Mouse (Mus musculus): Measurements from ENCODE around the gene Cask. TPM values are rescaled to one million over a fixed set of nuclear protein-coding genes. Genes with fewer than 3 reads are reported as not detected.
A peak's percentile ranks its signal among the peaks of the same experiment; 100 is the strongest.

Cask gene
- polyA plus RNA-seq, 1 experiment = 0.98 TPM

DNA sequence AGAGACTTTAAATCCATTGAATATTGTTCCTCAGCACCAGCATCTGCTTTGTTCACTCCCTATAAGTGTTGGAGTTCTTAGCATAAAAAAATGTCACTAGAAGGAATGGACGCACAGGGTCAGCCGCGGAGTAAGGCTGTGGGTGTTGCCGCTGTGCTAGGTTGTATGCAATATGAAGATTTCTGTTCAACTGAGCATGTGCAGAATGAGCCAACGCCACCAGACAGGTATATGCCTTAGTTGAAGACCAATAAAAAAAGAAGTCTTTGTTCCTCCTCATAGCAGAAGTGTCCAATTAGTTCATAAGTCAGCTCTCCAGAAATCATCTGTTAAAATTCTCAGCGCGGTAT is 3.7 kb downstream of the Cask start:
- no peak overlapping the region for H3K27ac ChIP-seq (ENCODE audit: insufficient read depth, low read length)
- 31% methylated on average over 7 of the region's 7 CpGs for WGBS
- TF ChIP-seq CTCF (IDR thresholded peaks at IDR 0.05; ENCODE audit: extremely low read depth, insufficient read depth, insufficient read length, insufficient replicate concordance) = no peak
- TF ChIP-seq POLR2A (IDR thresholded peaks at IDR 0.05; ENCODE audit: low read depth, low read length) = no peak

GRCm38 (mm10) chrX:13846653-13847501 is 4.3 kb downstream of the Cask start:
- no peaks in the 10 kb centered on the region for H3K36me3 ChIP-seq (ENCODE audit: control insufficient read depth, insufficient read depth, low read length)
- H3K27ac ChIP-seq (ENCODE audit: insufficient read depth, low read length) = peak overlapping the region; percentile 54
- H3K4me1 ChIP-seq (ENCODE audit: control insufficient read depth, insufficient read depth, insufficient read length) = no peaks in the 10 kb centered on the region
- DNase-seq (ENCODE audit: low read depth in 1 of 2, low spot score in 2 of 2) = peak; percentile 54 to 74
- TF ChIP-seq CTCF (IDR thresholded peaks at IDR 0.05; ENCODE audit: extremely low read depth, insufficient read depth, insufficient read length, insufficient replicate concordance) (no peak), POLR2A (IDR thresholded peaks at IDR 0.05; ENCODE audit: low read depth, low read length) (no peak)
- H3K27me3 ChIP-seq (ENCODE audit: control insufficient read depth, insufficient read depth, low read length) = no peaks in the 10 kb centered on the region
- peak overlapping the region; percentile 75 for H3K4me3 ChIP-seq (ENCODE audit: extremely low read depth, insufficient read depth, insufficient read length)
- WGBS = 30% methylated on average over 59 of the region's 59 CpGs

More for the DNA sequence above, 3.7 kb downstream of the Cask start:
- no peaks in the 10 kb centered on the region for H3K4me1 ChIP-seq (ENCODE audit: control insufficient read depth, insufficient read depth, insufficient read length)
- peak in 1 of 2 experiments; percentile 3 for DNase-seq (ENCODE audit: low read depth in 1 of 2, low spot score in 2 of 2)
- H3K27me3 ChIP-seq (ENCODE audit: control insufficient read depth, insufficient read depth, low read length) = no peaks in the 10 kb centered on the region
- no peaks in the 10 kb centered on the region for H3K36me3 ChIP-seq (ENCODE audit: control insufficient read depth, insufficient read depth, low read length)
- H3K4me3 ChIP-seq (ENCODE audit: extremely low read depth, insufficient read depth, insufficient read length) = peak overlapping the region; percentile 75

DNA sequence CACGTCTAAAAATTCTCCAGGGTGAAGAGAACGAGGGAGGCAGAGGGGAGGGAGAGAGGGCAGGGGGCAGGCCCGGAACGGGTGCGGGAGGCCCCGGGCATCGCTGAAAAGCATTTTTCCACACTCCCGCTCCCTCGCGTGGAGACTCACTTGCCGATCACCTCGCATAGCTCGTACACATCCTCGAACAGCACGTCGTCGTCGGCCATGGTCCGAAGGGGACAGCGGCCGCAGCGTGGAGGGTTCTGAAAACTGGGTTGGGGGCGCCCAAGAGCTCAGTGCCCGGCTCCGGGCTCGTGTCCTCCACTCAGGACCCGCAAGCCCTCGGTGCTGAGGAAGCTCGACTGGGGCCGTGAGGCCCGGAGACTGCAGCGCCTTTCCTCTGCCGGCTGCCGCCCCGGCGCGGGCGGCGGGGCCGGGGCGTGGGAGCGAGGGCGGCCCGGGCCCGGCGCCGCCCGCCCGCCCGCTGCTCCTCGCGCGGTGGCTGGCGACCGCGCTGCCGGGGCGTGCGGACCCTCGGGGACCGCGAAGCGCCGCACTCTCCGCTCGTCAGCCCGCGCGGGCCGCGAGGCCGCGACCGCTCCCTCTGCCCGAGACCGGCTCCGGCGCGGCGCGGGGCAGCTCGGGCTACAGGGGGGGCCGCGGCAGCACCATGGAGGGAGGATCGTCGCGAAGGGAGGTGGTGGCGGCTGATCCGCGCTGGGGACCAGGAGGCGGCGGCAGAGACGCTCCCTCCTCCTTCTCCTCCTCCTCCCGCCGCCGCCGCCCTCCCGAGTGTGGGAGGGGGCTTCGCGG is 5.1 kb downstream of the Cask start:
- no peak for TF ChIP-seq POLR2A (IDR thresholded peaks at IDR 0.05; ENCODE audit: low read depth, low read length)
- no peak for TF ChIP-seq CTCF (IDR thresholded peaks at IDR 0.05; ENCODE audit: extremely low read depth, insufficient read depth, insufficient read length, insufficient replicate concordance)
- H3K4me3 ChIP-seq (ENCODE audit: extremely low read depth, insufficient read depth, insufficient read length) = peak overlapping the region; percentile 75
- 43% methylated on average over 100 of the region's 100 CpGs for WGBS
- H3K27me3 ChIP-seq (ENCODE audit: control insufficient read depth, insufficient read depth, low read length) = no peaks in the 10 kb centered on the region
- peak in 1 of 2 experiments; percentile 4 for DNase-seq (ENCODE audit: low read depth in 1 of 2, low spot score in 2 of 2)
- no peaks in the 10 kb centered on the region for H3K36me3 ChIP-seq (ENCODE audit: control insufficient read depth, insufficient read depth, low read length)
- H3K4me1 ChIP-seq (ENCODE audit: control insufficient read depth, insufficient read depth, insufficient read length) = no peaks in the 10 kb centered on the region
- peak overlapping the region; percentile 54 for H3K27ac ChIP-seq (ENCODE audit: insufficient read depth, low read length)

DNA sequence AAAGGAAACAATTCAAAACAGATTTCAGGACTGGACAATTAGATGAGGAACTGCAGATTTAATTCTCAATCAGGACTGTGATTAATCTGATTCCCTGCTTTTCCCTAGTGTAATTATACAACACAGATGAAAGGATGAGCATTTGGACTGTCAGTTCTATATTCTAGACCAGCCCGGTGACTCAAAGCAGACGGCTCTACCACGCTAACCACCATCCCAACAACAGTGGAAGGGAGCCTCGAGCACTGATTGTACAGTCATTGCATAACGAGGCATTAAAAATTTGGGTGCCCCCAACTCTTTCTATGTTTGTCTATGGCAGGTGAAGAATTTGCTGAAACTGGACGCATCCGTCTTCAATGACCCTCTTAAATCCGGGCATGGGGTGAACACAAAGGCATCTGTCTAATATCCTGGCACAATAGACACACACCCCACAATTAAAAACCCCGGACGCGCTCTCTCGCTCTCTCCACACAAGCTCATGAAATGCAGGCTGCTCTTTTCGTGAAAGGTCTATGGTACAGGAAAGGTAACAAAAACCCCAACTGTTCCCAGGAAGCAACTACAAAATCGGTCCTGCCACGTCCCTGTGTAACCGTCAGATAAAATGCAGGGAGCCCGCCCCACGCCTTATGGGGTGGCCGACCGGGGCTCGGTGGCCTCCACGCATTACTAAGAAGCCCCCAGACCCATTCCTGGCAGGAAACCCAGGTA is 5.9 kb downstream of the Cask start:
- H3K27ac ChIP-seq (ENCODE audit: insufficient read depth, low read length) = no peak overlapping the region
- H3K4me1 ChIP-seq (ENCODE audit: control insufficient read depth, insufficient read depth, insufficient read length) = no peaks in the 10 kb centered on the region
- DNase-seq (ENCODE audit: low read depth in 1 of 2, low spot score in 2 of 2) = no peak
- no peaks in the 10 kb centered on the region for H3K36me3 ChIP-seq (ENCODE audit: control insufficient read depth, insufficient read depth, low read length)
- H3K4me3 ChIP-seq (ENCODE audit: extremely low read depth, insufficient read depth, insufficient read length) = peak overlapping the region; percentile 75; the same call in 1 of the 2 replicates
- WGBS = 26% methylated on average over 22 of the region's 22 CpGs
- no peaks in the 10 kb centered on the region for H3K27me3 ChIP-seq (ENCODE audit: control insufficient read depth, insufficient read depth, low read length)
- TF ChIP-seq CTCF (IDR thresholded peaks at IDR 0.05; ENCODE audit: extremely low read depth, insufficient read depth, insufficient read length, insufficient replicate concordance) = no peak
- no peak for TF ChIP-seq POLR2A (IDR thresholded peaks at IDR 0.05; ENCODE audit: low read depth, low read length)

DNA sequence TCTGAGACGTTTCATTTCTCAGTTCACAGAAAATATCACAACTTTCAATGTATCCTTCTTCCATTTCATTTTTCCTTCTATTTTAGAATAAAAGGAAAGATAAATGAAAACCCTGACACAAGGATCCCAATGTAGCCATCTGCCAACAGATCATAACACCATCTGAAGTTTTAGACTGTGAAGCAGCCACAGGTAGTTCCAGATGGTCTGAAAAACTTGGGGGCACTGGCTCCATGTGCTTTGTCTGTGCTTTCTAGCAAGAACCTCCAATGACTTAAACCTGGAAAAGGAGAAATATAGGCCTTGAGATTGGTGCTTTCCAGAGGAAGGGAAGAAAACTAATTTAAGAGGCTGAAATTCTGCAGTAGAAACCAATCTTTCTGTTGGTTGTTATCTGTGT is 28.4 kb downstream of the Cask start:
- WGBS = 75% methylated on average over 1 of the region's 1 CpGs
- H3K36me3 ChIP-seq (ENCODE audit: control insufficient read depth, insufficient read depth, low read length) = no peaks in the 10 kb centered on the region
- no peak overlapping the region for H3K4me3 ChIP-seq (ENCODE audit: extremely low read depth, insufficient read depth, insufficient read length)
- H3K27ac ChIP-seq (ENCODE audit: insufficient read depth, low read length) = no peak overlapping the region
- TF ChIP-seq CTCF (IDR thresholded peaks at IDR 0.05; ENCODE audit: extremely low read depth, insufficient read depth, insufficient read length, insufficient replicate concordance) = no peak
- no peak for TF ChIP-seq POLR2A (IDR thresholded peaks at IDR 0.05; ENCODE audit: low read depth, low read length)
- no peak for DNase-seq (ENCODE audit: low read depth in 1 of 2, low spot score in 2 of 2)
- H3K4me1 ChIP-seq (ENCODE audit: control insufficient read depth, insufficient read depth, insufficient read length) = no peaks in the 10 kb centered on the region
- no peaks in the 10 kb centered on the region for H3K27me3 ChIP-seq (ENCODE audit: control insufficient read depth, insufficient read depth, low read length)

DNA sequence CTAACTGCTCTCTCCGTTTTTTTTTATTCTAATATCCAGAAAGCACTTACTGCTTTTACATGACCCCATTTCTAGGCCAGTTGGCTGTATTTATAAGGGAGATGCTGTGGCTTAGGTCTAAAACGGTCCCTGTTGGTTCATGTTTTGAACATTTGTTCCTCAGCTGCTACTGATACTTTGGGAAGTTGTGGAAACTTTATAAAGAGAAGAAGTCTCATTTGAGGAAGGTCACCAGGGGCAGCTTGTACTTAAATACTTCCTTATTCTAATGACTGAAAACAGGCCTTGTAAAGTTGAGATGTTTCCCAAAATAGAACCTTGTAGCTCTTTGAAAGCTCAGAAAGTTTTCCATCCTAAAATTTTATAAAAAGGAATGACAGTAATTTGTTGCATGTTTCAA is 52.4 kb downstream of the Cask start:
- H3K4me3 ChIP-seq (ENCODE audit: extremely low read depth, insufficient read depth, insufficient read length) = no peak overlapping the region
- no peaks in the 10 kb centered on the region for H3K36me3 ChIP-seq (ENCODE audit: control insufficient read depth, insufficient read depth, low read length)
- DNase-seq (ENCODE audit: low read depth in 1 of 2, low spot score in 2 of 2) = no peak
- no peak overlapping the region for H3K27ac ChIP-seq (ENCODE audit: insufficient read depth, low read length)
- TF ChIP-seq CTCF (IDR thresholded peaks at IDR 0.05; ENCODE audit: extremely low read depth, insufficient read depth, insufficient read length, insufficient replicate concordance) (no peak), POLR2A (IDR thresholded peaks at IDR 0.05; ENCODE audit: low read depth, low read length) (no peak)
- 49% methylated on average over 2 of the region's 2 CpGs for WGBS
- no peaks in the 10 kb centered on the region for H3K4me1 ChIP-seq (ENCODE audit: control insufficient read depth, insufficient read depth, insufficient read length)
- no peaks in the 10 kb centered on the region for H3K27me3 ChIP-seq (ENCODE audit: control insufficient read depth, insufficient read depth, low read length)

All from spleen, adult 2 months (tissue).